Mouse (Mus musculus) urinary bladder, postnatal 14 days (tissue): ENCODE measurements around the gene Eif3m.
"Not testable (repeated sequence)": the region's sequence is repeated elsewhere in the genome, so short reads cannot be mapped to it uniquely, and the experiment has no call there.

ENCODE experiments used
- DNase-seq: peaks from one replicate; pipeline ENCODE4 v3.0.0; 2021; ENCODE audit warnings: low spot score

The Eif3m gene

DNA sequence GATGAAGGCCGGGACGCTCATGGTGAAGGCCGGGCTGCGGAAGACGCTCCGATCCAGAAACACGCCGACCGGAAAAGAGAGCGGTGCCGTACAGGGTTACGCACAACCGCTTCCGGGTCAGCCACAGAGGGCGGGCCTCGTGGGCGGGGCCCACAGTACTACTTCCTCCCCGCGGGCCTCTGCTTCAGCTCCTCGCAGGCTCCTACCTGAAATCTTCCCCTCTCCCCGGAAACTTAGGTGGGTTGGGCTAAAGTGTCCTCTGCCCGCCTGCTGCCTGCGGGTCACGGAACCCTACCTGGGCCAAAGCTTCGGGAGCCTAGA is at the start of gene Eif3m:
Eif3m (minus strand) TSS at position 114 of the 321 bp plus-strand sequence.
- peak; percentile 95 for DNase-seq

GRCm38 (mm10) chr2:105062741-105063372 is 46.0 kb upstream of the Eif3m start:
- no peak for DNase-seq

DNA sequence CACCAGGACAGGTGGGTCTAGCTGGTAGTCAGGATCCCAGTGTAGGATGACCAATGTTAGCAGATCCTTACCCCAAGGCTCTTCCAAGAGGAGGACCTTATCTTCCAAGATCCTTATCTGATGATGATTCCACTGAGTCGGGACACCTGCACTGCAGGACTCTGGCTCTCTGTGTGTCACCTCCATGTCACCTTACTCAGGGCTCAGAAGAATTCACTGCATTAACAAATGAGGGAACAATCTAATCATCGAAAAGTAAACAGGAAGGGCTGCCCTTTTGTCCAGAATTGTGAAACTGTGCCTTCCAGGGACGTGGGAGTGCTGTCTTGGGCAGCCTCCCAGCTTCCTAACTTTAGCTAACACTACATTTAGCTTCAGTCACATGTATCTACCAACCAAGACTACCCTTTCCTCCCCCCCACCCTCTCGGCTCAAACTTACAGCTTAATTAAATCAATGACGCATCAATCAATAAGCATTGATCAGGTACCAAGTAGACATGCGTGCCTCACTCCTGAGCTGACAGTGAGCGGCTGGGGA is 41.8 kb upstream of the Eif3m start:
- DNase-seq = peak; percentile 8

GRCm38 (mm10) chr2:105055529-105055928 is 38.6 kb upstream of the Eif3m start:
- DNase-seq = no peak

DNA sequence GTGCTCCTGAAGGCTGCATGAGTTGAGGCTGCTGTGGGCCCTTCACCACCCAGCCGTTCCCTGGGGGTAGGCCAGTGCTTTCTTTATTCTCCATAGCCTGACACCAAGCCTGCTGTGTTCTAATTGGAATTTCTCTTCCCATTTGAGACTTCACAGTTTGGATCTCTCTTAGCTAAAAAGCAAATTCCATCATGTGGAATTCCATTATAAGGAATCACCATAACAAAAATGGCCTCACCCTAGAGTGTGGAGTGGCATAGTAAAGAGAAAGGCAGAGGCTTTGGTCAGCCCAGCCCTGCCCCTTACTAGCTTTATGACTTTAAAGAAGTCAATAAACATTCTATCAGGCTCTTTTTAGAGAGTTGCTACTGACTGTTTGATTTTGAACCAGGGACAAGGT is 31.4 kb upstream of the Eif3m start:
- no peak for DNase-seq

- no peak for DNase-seq
Observed at GRCm38 (mm10) chr2:105043152-105043551, 26.3 kb upstream of the Eif3m start.

DNA sequence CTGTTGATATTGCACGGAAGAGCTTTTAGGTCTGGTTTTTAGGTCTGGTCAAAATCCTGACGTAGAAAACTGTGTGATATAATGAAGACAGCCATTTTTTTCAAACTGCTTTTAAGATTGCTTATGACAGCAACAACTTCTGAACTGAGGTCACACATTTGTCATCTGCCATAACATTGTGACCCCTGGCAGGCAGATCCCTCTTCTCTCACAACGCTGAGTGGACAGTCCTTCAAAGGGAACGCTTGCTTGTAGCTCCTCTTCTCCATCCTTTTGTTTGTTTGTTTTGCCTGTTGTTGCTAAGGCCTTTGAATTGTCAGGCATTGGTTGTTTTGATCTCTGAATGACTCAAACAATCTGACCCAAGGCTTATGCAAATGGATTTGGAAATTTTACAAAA is 24.0 kb upstream of the Eif3m start:
- no peak for DNase-seq

DNA sequence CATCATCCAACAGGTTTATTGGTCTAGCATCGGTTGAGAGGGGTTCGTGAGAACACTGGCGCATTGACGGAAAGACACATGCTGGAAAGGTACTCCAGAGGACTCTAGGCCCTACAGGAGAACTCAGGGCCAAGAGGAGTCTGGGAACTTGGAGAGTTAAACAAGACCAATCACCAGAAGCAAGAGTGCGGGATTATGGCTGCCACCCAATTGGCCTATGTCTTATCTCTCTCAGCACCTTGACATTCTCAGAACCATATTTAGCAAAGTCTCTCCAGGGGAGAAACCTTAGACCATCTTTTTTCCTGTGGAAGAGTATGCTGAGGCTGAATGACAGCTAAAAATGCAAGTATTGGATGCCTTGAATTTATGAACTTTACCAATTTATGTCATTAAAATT is 22.0 kb upstream of the Eif3m start:
- DNase-seq = no peak

DNA sequence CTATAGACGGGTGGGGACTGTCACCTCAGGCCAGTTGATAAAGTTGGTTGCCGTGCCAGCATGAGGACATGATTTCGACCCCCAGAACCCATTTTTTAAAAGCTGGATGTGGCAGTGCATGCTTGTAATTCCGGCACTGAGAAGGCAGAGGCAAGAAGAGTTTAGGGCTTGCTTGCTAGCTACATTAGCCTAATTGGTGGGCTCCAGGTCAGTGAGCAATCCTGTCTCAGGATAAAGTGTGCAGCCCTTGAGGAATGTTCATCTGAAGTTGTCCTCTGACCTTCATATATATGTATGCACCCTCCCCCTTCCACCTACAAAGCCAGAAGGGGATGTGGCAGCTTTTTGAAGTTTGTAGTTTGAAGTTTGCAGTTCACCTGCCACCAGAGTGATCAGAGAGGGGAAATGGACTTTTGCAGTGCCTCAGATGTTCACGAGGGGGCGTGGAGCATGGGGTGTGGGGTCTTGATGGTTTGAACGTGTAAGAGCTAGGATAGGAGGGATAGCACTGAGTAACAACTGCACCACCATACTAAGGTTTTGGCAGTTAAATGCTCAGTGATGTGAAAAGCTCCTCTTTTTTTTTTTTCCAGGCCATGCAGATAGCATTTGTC is 21.2 kb upstream of the Eif3m start:
- no peak for DNase-seq

- DNase-seq = no peak
Observed at GRCm38 (mm10) chr2:105036401-105037070, 19.7 kb upstream of the Eif3m start.

- no peak for DNase-seq
Observed at GRCm38 (mm10) chr2:105035985-105036384, 19.1 kb upstream of the Eif3m start.

- DNase-seq = no peak
Observed at GRCm38 (mm10) chr2:105034084-105034483, 17.2 kb upstream of the Eif3m start.

- DNase-seq = no peak
Observed at GRCm38 (mm10) chr2:105030505-105030904, 13.6 kb upstream of the Eif3m start.

GRCm38 (mm10) chr2:105028806-105029205 is 11.9 kb upstream of the Eif3m start:
- no peak for DNase-seq

GRCm38 (mm10) chr2:105026950-105027695 is 10.2 kb upstream of the Eif3m start:
- DNase-seq = no peak

DNA sequence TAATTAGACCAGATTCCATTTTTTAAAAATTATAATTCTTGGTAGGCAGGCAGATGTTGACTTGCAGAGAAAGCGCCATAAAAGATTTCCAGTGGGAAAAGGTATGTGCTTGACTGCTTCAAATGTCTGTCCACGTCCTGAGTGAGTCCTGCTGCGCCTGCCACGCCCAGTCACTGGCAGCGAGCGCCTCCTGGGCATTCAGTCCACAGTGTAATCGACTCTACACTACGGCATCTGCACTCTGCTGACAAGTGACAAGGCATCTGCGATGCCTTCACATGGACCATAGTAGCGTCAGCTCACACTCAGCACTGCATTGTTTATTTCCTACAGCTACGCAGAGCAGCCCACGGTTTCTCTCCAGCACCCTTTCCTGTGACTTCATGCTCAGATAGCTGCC is 8.7 kb upstream of the Eif3m start:
- not testable (repeated sequence) for DNase-seq

DNA sequence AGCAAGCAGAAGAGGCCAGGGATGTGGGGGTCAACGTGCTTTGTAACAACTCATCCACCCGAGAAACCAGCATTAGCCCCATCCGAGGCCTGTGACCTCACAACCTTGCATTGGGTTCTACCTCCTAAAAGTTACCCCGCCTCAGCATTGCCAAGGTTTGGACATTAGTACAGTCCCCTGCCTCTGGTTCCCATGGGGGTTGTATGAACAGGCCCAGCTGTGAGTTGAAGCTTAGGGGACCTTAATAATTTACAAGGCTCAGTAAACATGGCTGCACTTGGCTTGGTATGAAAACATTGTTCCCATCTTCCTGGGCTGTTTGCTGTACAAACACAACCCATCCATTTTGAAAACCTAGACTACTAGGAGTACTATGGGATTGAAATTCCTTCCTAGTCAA is 6.9 kb upstream of the Eif3m start:
- no peak for DNase-seq

DNA sequence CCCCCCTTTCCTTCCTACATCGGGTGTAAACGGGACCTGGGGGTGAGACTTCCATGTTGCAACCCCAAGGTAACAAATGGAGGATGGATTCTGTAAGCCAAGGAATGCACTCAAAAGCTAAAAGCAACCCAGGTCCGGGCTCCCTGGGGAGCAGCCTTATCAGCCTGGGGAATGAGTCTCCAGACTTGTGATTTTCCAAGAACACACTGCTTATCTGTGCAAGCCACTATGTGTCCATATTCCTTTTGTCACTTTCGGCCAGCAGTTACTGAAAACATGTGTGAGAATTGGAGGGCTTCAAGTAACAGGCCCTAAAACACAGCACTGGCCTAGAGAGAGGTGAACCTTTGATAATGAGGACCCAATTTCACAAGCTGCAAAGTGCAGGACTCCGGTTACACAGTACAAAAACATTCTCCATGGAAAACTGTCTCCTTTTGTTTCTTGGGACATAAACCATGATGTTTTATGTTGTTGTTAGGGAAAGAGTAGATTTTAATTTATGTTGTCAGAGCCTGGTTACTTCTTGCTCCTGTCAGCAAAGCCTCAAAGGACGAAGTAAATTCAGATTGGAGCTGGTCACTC is 6.2 kb upstream of the Eif3m start:
- DNase-seq = no peak

- no peak for DNase-seq
Observed at GRCm38 (mm10) chr2:105021836-105022235, 5.0 kb upstream of the Eif3m start.

GRCm38 (mm10) chr2:105021256-105021655 is 4.4 kb upstream of the Eif3m start:
- DNase-seq = no peak

GRCm38 (mm10) chr2:105019457-105019856 is 2.6 kb upstream of the Eif3m start:
- DNase-seq = no peak

- DNase-seq = no peak
Observed at GRCm38 (mm10) chr2:105017802-105018201, 922 bp upstream of the Eif3m start.
